Mouse (Mus musculus): ENCODE data around the gene Sema4a. TPM values are rescaled to one million over a fixed set of nuclear protein-coding genes. Genes with fewer than 3 reads are reported as not detected.

The Sema4a gene
- 27.0 and 29.1 TPM in 2 replicates for polyA plus RNA-seq (2015; fragmentation: Nextera tagmentation; extraction: Ambion mirVana)

GRCm38 (mm10) chr3:88460983-88461696 is at the start of gene Sema4a:
TSS of gene Sema4a (minus strand) at chr3:88461182.
- Histone ChIP-seq H3K9ac (ENCODE audit: low read depth, low read length) (no peak within 1 kb of the TSS), H3K36me3 (ENCODE audit: control insufficient read depth, insufficient read depth) (no peaks in the 10 kb centered on the region), H3K4me1 (ENCODE audit: control insufficient read depth, low read depth, low read length) (peaks cover 9% of the 10 kb centered on the region; the same call in 1 of the 2 replicates), H3K4me3 (ENCODE audit: low read depth, low read length) (no peak within 1 kb of the TSS), H3K27me3 (ENCODE audit: control insufficient read depth, insufficient read depth, low read depth, low read length) (peaks cover 5% of the 10 kb centered on the region), H3K9me3 (replicated peaks; ENCODE audit: control insufficient read depth, low read length) (no peaks in the 10 kb centered on the region), H3K4me2 (ENCODE audit: low read depth, low read length) (no peak within 1 kb of the TSS), H3K27ac (ENCODE audit: low read length) (no peak within 1 kb of the TSS)
- ATAC-seq (ENCODE audit: low read depth): no peak
- WGBS (ENCODE audit: insufficient replicate concordance): 45% methylated on average over 12 of the region's 12 CpGs

GRCm38 (mm10) chr3:88509692-88510420 is 48.9 kb upstream of the Sema4a start, which contains the start of gene Lmna:
TSS of gene Lmna (minus strand) at chr3:88509956.
- Histone ChIP-seq H3K4me3 (ENCODE audit: low read depth, low read length) (peak within 1 kb of the TSS; percentile 54), H3K4me1 (ENCODE audit: control insufficient read depth, low read depth, low read length) (peaks cover 37% of the 10 kb centered on the region), H3K4me2 (ENCODE audit: low read depth, low read length) (peak within 1 kb of the TSS; percentile 65), H3K9ac (ENCODE audit: low read depth, low read length) (peak within 1 kb of the TSS; percentile 34), H3K9me3 (replicated peaks; ENCODE audit: control insufficient read depth, low read length) (no peaks in the 10 kb centered on the region), H3K27me3 (ENCODE audit: control insufficient read depth, insufficient read depth, low read depth, low read length) (0 out of 2 replicates have a peak, but pooled peaks cover 4% of the 10 kb centered on the region), H3K36me3 (ENCODE audit: control insufficient read depth, insufficient read depth) (no peaks in the 10 kb centered on the region), H3K27ac (ENCODE audit: low read length) (peak within 1 kb of the TSS; percentile 76)
- ATAC-seq (ENCODE audit: low read depth): peak; percentile 95
- WGBS (ENCODE audit: insufficient replicate concordance): under 1% methylated on average over 31 of the region's 31 CpGs

- Histone ChIP-seq H3K9me3 (replicated peaks; ENCODE audit: control insufficient read depth, low read length) (no peaks in the 10 kb centered on the region), H3K27ac (ENCODE audit: low read length) (peak overlapping the region; percentile 76; the same call in 1 of the 2 replicates), H3K27me3 (ENCODE audit: control insufficient read depth, insufficient read depth, low read depth, low read length) (0 out of 2 replicates have a peak, but pooled peaks cover 3% of the 10 kb centered on the region), H3K36me3 (ENCODE audit: control insufficient read depth, insufficient read depth) (no peaks in the 10 kb centered on the region), H3K4me1 (ENCODE audit: control insufficient read depth, low read depth, low read length) (peaks cover 36% of the 10 kb centered on the region), H3K4me2 (ENCODE audit: low read depth, low read length) (peak overlapping the region; percentile 65), H3K9ac (ENCODE audit: low read depth, low read length) (peak overlapping the region; percentile 34), H3K4me3 (ENCODE audit: low read depth, low read length) (peak overlapping the region; percentile 54)
- no peak for ATAC-seq (ENCODE audit: low read depth)
- 49% methylated on average over 3 of the region's 3 CpGs for WGBS (ENCODE audit: insufficient replicate concordance)
Measured at GRCm38 (mm10) chr3:88509250-88509649, 48.3 kb upstream of the Sema4a start.

- Histone ChIP-seq H3K4me1 (ENCODE audit: control insufficient read depth, low read depth, low read length) (peaks cover 39% of the 10 kb centered on the region), H3K27me3 (ENCODE audit: control insufficient read depth, insufficient read depth, low read depth, low read length) (no peaks in the 10 kb centered on the region), H3K9ac (ENCODE audit: low read depth, low read length) (no peak overlapping the region), H3K4me3 (ENCODE audit: low read depth, low read length) (no peak overlapping the region), H3K4me2 (ENCODE audit: low read depth, low read length) (no peak overlapping the region), H3K27ac (ENCODE audit: low read length) (no peak overlapping the region), H3K9me3 (replicated peaks; ENCODE audit: control insufficient read depth, low read length) (no peaks in the 10 kb centered on the region), H3K36me3 (ENCODE audit: control insufficient read depth, insufficient read depth) (no peaks in the 10 kb centered on the region)
- WGBS (ENCODE audit: insufficient replicate concordance): 52% methylated on average over 7 of the region's 7 CpGs
- ATAC-seq (ENCODE audit: low read depth): no peak
Measured at GRCm38 (mm10) chr3:88505765-88506164, 44.8 kb upstream of the Sema4a start.

GRCm38 (mm10) chr3:88505081-88505480 is 44.1 kb upstream of the Sema4a start:
- Histone ChIP-seq H3K4me2 (ENCODE audit: low read depth, low read length) (no peak overlapping the region), H3K9me3 (replicated peaks; ENCODE audit: control insufficient read depth, low read length) (no peaks in the 10 kb centered on the region), H3K4me1 (ENCODE audit: control insufficient read depth, low read depth, low read length) (peaks cover 39% of the 10 kb centered on the region), H3K4me3 (ENCODE audit: low read depth, low read length) (no peak overlapping the region), H3K27me3 (ENCODE audit: control insufficient read depth, insufficient read depth, low read depth, low read length) (no peaks in the 10 kb centered on the region), H3K9ac (ENCODE audit: low read depth, low read length) (no peak overlapping the region), H3K36me3 (ENCODE audit: control insufficient read depth, insufficient read depth) (no peaks in the 10 kb centered on the region; the same call in 1 of the 2 replicates), H3K27ac (ENCODE audit: low read length) (no peak overlapping the region)
- no peak for ATAC-seq (ENCODE audit: low read depth)
- WGBS (ENCODE audit: insufficient replicate concordance): 61% methylated on average over 6 of the region's 6 CpGs

- Histone ChIP-seq H3K4me3 (ENCODE audit: low read depth, low read length) (no peak overlapping the region), H3K9me3 (replicated peaks; ENCODE audit: control insufficient read depth, low read length) (no peaks in the 10 kb centered on the region), H3K4me2 (ENCODE audit: low read depth, low read length) (no peak overlapping the region), H3K36me3 (ENCODE audit: control insufficient read depth, insufficient read depth) (no peaks in the 10 kb centered on the region; the same call in 1 of the 2 replicates), H3K27me3 (ENCODE audit: control insufficient read depth, insufficient read depth, low read depth, low read length) (no peaks in the 10 kb centered on the region), H3K9ac (ENCODE audit: low read depth, low read length) (no peak overlapping the region), H3K27ac (ENCODE audit: low read length) (no peak overlapping the region), H3K4me1 (ENCODE audit: control insufficient read depth, low read depth, low read length) (peaks cover 36% of the 10 kb centered on the region)
- no peak for ATAC-seq (ENCODE audit: low read depth)
- WGBS (ENCODE audit: insufficient replicate concordance): 41% methylated on average over 8 of the region's 8 CpGs
Measured at GRCm38 (mm10) chr3:88503881-88504746, 43.1 kb upstream of the Sema4a start.

GRCm38 (mm10) chr3:88503505-88503863 is 42.5 kb upstream of the Sema4a start:
- WGBS (ENCODE audit: insufficient replicate concordance): 35% methylated on average over 4 of the region's 4 CpGs
- Histone ChIP-seq H3K36me3 (ENCODE audit: control insufficient read depth, insufficient read depth) (peaks cover 5% of the 10 kb centered on the region; the same call in 1 of the 2 replicates), H3K4me3 (ENCODE audit: low read depth, low read length) (peak overlapping the region; percentile 93), H3K9me3 (replicated peaks; ENCODE audit: control insufficient read depth, low read length) (no peaks in the 10 kb centered on the region), H3K4me2 (ENCODE audit: low read depth, low read length) (peak overlapping the region; percentile 88), H3K27ac (ENCODE audit: low read length) (peak overlapping the region; percentile 85; the same call in 1 of the 2 replicates), H3K27me3 (ENCODE audit: control insufficient read depth, insufficient read depth, low read depth, low read length) (no peaks in the 10 kb centered on the region), H3K4me1 (ENCODE audit: control insufficient read depth, low read depth, low read length) (peaks cover 42% of the 10 kb centered on the region), H3K9ac (ENCODE audit: low read depth, low read length) (peak overlapping the region; percentile 90; the same call in 1 of the 2 replicates)
- ATAC-seq (ENCODE audit: low read depth): no peak

- no peaks in the 10 kb centered on the region for H3K9me3 ChIP-seq (replicated peaks; ENCODE audit: control insufficient read depth, low read length)
- 3% methylated on average over 55 of the region's 55 CpGs for WGBS (ENCODE audit: insufficient replicate concordance)
- peaks cover 48% of the 10 kb centered on the region for H3K4me1 ChIP-seq (ENCODE audit: control insufficient read depth, low read depth, low read length)
- peak overlapping the region; percentile 90 for H3K9ac ChIP-seq (ENCODE audit: low read depth, low read length)
- H3K4me2 ChIP-seq (ENCODE audit: low read depth, low read length): peak overlapping the region; percentile 88
- peak overlapping the region; percentile 85 for H3K27ac ChIP-seq (ENCODE audit: low read length)
- ATAC-seq (ENCODE audit: low read depth): peak; percentile 93
- peaks cover 6% of the 10 kb centered on the region; the same call in 1 of the 2 replicates for H3K36me3 ChIP-seq (ENCODE audit: control insufficient read depth, insufficient read depth)
- peak overlapping the region; percentile 93 for H3K4me3 ChIP-seq (ENCODE audit: low read depth, low read length)
- H3K27me3 ChIP-seq (ENCODE audit: control insufficient read depth, insufficient read depth, low read depth, low read length): no peaks in the 10 kb centered on the region
Measured at GRCm38 (mm10) chr3:88502641-88503504, 41.9 kb upstream of the Sema4a start.

Measured in liver, embryonic 16.5 days (tissue).